Mouse (Mus musculus): ENCODE measurements around the gene Ehbp1.

The Ehbp1 gene

DNA sequence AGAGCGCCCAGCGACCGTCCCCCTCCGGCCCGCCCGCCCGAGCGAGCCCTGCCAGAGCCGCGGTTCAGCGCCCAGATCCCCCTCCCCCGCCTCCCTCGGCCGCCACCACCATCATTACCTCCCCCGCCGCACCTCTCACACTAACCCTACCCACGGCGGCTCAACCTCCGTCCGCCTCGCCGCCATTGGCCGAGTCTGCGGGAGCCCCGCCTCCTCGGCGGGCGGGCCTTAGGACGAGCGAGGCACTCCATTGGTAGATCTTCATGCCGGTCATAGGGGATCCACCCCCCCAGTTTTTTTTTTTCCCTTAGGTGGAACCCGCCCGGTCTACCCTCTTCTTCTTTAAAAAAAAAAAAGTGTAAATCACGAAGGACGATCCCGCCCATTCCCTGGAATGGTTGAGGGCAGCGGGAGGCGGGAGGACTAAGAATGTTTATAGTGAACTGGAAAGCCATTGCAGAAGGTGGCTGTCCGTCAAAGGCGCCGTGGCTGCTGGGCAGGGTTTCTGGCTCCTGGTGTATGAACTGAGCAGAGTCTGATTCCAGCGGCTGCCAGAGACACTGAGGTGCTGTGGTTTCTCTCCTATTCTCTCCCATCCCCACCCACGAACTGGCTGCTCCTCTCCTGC, 55.1 kb downstream of the Ehbp1 start:
- in situ Hi-C loops (cut with MboI, MseI) = loop anchor here (10.0 kb wide), 3 partner anchors 228 to 678 kb away; partner anchors contain the start of gene Tmem17

DNA sequence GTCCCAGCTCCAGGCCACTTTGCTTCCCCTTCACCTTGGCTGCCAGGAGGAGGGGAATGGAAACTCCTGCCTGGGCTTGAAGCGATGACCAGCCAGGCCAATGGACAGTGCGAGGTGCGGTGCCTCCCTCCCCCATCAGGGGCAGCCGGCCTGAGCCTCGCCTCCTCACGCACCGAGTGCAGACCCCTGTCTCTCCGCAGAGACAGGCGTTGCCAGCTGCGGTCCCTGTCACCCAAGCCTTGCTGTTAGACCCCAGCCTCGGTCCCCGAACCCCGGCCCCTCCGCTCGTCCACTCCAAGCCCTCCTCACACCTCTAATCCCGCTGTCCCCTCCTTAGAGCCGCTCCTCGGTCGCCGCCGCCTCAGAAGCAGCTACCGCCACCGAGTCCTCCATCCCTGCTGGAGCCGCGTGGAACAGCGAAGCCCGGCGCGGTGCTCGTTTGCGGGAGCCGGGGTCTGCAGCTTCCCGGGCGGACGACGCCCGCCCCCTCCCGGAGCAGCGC, 55.7 kb downstream of the Ehbp1 start:
- in situ Hi-C loops (cut with MboI, MseI) = loop anchor here (10.0 kb wide), 3 partner anchors 228 to 678 kb away; partner anchors contain the start of gene Tmem17

DNA sequence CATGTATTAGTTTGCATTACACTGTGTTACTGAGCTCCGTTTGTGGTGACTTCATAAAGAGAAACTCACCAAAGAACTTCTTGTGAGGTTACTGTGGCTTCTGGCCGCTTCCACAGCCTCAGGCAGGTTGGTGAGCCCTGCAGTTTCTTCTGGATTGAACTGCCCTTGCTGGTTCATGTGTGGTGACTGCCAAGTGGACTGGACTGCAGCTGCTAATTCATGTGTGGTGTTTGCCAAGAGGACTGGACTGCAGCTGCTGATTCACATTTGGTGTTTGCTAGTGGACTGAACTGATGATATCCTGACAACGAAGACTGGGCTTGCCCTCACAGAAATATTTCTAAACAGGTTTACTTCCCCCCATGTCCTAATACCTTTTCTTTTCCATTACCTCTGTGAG, 65.4 kb downstream of the Ehbp1 start:
- in situ Hi-C loops (cut with MboI, MseI) = no loop called here

DNA sequence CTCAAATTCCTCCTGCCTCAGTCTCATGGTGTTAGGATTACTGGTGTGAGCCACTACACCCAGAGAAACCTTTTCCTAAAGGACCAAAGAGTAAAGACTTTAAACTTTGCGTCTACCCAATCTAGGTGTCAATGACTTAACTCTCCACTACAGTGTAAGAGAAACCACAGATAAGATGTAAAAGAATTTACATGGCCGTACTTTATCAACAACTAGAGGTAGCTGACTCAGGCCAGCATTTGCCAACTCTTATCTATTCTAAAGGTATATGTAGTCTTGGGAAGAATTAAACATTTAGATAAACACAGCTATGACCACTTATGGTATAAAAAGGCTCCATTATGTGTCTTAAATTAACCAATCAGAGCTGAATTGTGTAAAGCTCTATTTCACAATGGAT, 67.9 kb downstream of the Ehbp1 start:
- in situ Hi-C loops (cut with MboI, MseI) = no loop called here

DNA sequence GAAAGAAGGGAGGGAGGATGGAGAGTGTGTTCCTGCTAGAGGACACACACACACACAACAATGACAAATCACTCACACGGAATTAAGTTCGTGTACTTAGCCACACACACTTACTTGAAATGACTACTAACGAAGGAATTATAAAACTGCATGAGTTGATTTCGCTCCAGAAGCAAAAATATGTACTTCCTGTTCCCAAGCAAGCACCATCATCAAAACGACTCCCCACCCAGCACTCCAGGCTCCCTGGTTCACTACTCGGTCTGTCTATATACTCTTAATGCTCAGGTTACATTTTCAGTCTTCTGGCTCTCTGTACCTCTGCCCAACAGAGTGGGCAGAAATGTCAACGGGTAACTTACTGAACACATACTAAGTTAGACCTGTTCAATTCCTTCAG, 68.7 kb downstream of the Ehbp1 start:
- in situ Hi-C loops (cut with MboI, MseI) = no loop called here

GRCm38 (mm10) chr11:22271889-22272288, 70.2 kb downstream of the Ehbp1 start:
- in situ Hi-C loops (cut with MboI, MseI) = no loop called here

GRCm38 (mm10) chr11:22269643-22270042, 72.4 kb downstream of the Ehbp1 start:
- in situ Hi-C loops (cut with MboI, MseI) = no loop called here

DNA sequence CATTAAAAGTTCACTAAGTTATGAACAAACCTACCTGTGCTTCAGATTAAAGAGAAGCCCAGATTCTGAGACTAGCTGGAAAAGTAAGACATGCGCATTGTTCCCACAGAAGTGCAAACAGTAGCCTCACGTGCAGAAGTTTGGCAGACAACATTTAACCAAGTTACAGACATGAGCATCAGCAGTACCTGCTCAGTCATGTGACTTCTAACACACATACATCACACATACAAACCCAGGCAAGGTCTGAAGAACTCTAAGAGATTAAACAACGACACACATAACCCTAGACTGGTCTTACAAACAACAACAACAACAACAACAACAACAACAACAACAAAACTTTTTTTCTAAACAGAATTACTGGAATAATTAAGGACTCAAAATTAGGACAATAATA, 72.9 kb downstream of the Ehbp1 start:
- in situ Hi-C loops (cut with MboI, MseI) = no loop called here

GRCm38 (mm10) chr11:22267014-22267413, 75.1 kb downstream of the Ehbp1 start:
- in situ Hi-C loops (cut with MboI, MseI) = no loop called here

- in situ Hi-C loops (cut with MboI, MseI) = no loop called here
These were observed 86.7 kb downstream of the Ehbp1 start for GRCm38 (mm10) chr11:22255418-22255817.

- in situ Hi-C loops (cut with MboI, MseI) = loop anchor here (25.0 kb wide), 1 partner anchor 713 kb away; the partner anchor contains the start of gene Zrsr1
These were observed 92.7 kb downstream of the Ehbp1 start for GRCm38 (mm10) chr11:22249363-22249762.

- in situ Hi-C loops (cut with MboI, MseI) = loop anchor here (25.0 kb wide), 1 partner anchor 715 kb away; the partner anchor contains the start of gene Zrsr1
These were observed 94.4 kb downstream of the Ehbp1 start for GRCm38 (mm10) chr11:22247736-22248135.

GRCm38 (mm10) chr11:22247069-22247468, 95.0 kb downstream of the Ehbp1 start:
- in situ Hi-C loops (cut with MboI, MseI) = loop anchor here (25.0 kb wide), 1 partner anchor 715 kb away; the partner anchor contains the start of gene Zrsr1

- in situ Hi-C loops (cut with MboI, MseI) = loop anchor here (25.0 kb wide), 1 partner anchor 727 kb away; the partner anchor contains the start of gene Zrsr1
These were observed 106.5 kb downstream of the Ehbp1 start for GRCm38 (mm10) chr11:22235558-22235957.

GRCm38 (mm10) chr11:22234739-22235138, 107.4 kb downstream of the Ehbp1 start:
- in situ Hi-C loops (cut with MboI, MseI) = loop anchor here (5.0 to 25.0 kb wide), 2 partner anchors 48 to 728 kb away; partner anchors contain the start of gene Zrsr1

DNA sequence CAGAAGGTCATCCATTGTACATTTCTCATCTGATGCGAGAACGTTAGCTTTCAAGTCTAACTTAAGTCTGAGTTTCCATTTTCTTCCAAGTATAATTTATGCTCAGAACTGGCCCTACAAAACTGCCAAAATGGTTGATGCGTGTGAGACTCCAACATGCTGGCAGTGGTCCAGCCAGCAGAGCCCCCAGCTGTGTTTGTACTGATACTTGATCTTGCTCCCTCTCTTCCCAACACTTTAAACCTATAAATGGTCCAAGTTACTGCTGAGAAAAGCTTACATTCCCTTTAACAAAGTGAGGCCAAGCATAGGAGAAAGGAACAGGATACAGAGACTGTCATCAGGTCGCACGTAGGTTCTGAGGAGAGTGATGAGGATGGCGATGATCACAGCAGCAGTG, 111.2 kb downstream of the Ehbp1 start:
- in situ Hi-C loops (cut with MboI, MseI) = loop anchor here (5.0 to 25.0 kb wide), 2 partner anchors 51 to 731 kb away; partner anchors contain the start of gene Zrsr1

- in situ Hi-C loops (cut with MboI, MseI) = loop anchor here (25.0 kb wide), 1 partner anchor 737 kb away; the partner anchor contains the start of gene Zrsr1
These were observed 116.5 kb downstream of the Ehbp1 start for GRCm38 (mm10) chr11:22225619-22226018.

DNA sequence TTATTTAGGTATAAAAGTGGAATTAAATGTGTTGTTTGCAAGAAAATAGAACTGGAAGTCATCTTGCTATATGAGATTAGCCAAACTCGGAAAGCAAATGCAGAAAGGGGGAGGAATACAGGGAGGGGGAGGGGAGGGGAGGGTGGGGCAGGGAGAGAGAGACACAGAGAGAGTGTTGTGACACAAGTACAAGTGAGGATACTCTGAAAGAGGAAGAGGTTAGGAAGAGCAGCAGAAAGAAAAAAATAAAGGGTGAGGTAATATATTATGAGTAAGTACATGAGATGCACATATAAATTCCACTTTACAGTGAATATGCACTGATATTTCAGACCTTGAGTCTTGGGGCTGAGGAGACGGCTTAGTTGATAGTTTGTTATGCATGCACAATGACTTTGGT, 123.9 kb downstream of the Ehbp1 start:
- in situ Hi-C loops (cut with MboI, MseI) = loop anchor here (10.0 kb wide), 1 partner anchor 537 kb away; no protein-coding TSS in a partner anchor

- in situ Hi-C loops (cut with MboI, MseI) = loop anchor here (10.0 kb wide), 1 partner anchor 538 kb away; no protein-coding TSS in a partner anchor
These were observed 125.2 kb downstream of the Ehbp1 start for GRCm38 (mm10) chr11:22216941-22217340.

- in situ Hi-C loops (cut with MboI, MseI) = no loop called here
These were observed 135.5 kb downstream of the Ehbp1 start for GRCm38 (mm10) chr11:22206611-22207010.

DNA sequence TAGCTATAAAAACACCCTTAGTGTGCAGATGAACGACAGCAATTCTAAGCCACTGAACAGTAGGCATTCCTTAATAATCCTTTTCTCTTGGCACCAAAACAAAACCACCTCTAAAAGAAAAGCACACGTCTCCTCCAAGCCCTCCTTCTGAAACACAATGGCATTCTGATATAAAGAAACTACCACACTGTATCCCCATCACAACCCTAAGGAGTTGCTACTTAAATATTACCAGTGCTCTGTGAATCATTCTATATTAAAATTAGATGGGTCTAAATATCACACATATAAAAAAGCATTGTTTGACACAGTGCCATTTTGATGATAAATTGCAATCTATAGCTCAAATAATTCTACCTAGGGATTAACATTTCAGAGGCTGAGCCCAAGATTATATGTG, 135.9 kb downstream of the Ehbp1 start:
- in situ Hi-C loops (cut with MboI, MseI) = no loop called here

DNA sequence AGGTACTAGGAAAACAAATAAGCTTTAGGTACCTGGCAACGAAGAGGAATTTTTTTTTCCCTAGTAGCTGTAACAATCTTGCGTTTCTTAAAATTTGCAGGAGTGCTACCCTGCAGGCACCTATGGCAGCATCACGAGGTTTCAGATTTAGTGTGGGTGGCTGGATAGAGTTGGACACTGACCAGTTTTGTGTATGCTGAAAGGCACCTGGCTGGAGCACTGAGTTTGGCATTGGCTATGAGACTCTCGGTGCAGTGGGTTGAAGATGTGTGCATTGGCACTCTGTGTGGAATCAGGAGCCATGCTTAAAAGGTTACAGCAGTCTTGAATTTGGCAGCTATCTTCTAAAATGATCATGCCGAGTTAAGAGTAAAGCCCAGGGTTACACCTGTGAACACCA, 138.7 kb downstream of the Ehbp1 start:
- in situ Hi-C loops (cut with MboI, MseI) = loop anchor here (5.0 kb wide), 1 partner anchor 49 kb away; no protein-coding TSS in a partner anchor

DNA sequence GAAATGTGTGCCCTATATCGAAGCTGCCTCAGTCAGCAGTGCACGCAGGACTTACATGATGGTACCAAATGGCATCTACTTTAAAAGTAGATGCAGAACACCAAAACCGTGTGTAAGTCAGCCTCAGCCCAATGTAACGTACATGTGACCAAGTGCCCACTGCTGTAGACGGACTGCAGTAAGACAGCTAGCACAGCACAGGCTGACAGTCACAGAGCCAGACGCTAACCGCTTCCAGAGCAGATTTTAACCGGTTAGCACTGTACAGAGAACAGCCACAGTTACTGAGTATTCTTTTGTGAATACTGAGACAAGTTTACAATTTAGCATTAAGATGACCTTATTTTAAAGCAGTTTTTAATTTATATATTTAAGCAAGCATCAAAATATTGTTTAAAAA, 141.0 kb downstream of the Ehbp1 start:
- in situ Hi-C loops (cut with MboI, MseI) = loop anchor here (5.0 kb wide), 1 partner anchor 51 kb away; no protein-coding TSS in a partner anchor
